Mouse (Mus musculus) left cerebral cortex, adult 6 months (tissue): ENCODE data around the gene Chd1l. TPM values are rescaled to one million over a fixed set of nuclear protein-coding genes. Genes with fewer than 3 reads are reported as not detected.

Experiments
- long read RNA-seq, 2 experiments: library from polyadenylated mRNA; unstranded; transcript quantifications; one replicate each; pipeline ENCODE4 v2.0.0; 2019 to 2020
- polyA plus RNA-seq: library from polyadenylated mRNA; unstranded; fragments of <200 nt; fragmentation: Nextera tagmentation; gene quantifications from 2 replicates; pipeline ENCODE4 v1.2.3, GENCODE M21; 2021

Gene Chd1l
- polyA plus RNA-seq: 4.7 and 6.6 TPM in 2 replicates
- long read RNA-seq, experiment 1, transcript Chd1l-201 (23 exons, 3,008 nt): major isoform, 60 of 87 reads
- long read RNA-seq, experiment 1, partial matches to known transcripts: 17 of 87 reads
- long read RNA-seq, experiment 1, other reads (novel, unspliced or antisense): 10 of 87 reads
- long read RNA-seq, experiment 2, transcript Chd1l-201 (23 exons, 3,008 nt): major isoform, 5 of 15 reads
- long read RNA-seq, experiment 2, partial matches to known transcripts: 9 of 15 reads
- long read RNA-seq, experiment 2, other reads (novel, unspliced or antisense): 1 of 15 reads

DNA sequence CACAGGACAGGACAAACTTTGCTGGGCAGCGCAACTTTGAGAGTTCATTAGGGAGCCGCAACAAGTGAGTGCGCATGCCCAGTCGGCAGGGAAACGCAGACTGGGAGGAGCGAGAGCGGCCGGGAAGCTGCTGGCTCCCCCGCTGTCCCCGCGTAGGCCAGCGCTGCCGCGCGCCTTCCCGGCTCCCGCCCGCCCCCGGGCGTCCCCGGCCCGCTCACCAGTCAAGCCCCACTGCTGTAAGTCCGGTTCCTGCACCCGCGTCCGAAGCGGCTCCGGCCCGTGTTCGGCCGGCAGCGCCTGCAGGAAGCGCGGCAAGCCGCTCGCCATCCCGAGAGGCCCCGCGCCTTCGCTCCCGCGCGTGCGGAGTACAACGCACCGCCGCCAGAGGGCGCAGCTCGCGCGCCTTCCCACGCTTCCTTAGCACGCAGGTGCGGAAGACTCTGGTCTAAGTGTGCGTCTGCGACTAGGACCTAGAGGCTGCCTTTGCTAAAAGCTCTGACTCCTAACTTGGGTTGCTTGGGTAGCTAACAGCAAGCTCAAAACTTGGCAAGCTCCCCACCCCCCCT is at the start of gene Chd1l:
Gene Chd1l (minus strand): TSS at position 359 of the 566 bp plus-strand sequence.

DNA sequence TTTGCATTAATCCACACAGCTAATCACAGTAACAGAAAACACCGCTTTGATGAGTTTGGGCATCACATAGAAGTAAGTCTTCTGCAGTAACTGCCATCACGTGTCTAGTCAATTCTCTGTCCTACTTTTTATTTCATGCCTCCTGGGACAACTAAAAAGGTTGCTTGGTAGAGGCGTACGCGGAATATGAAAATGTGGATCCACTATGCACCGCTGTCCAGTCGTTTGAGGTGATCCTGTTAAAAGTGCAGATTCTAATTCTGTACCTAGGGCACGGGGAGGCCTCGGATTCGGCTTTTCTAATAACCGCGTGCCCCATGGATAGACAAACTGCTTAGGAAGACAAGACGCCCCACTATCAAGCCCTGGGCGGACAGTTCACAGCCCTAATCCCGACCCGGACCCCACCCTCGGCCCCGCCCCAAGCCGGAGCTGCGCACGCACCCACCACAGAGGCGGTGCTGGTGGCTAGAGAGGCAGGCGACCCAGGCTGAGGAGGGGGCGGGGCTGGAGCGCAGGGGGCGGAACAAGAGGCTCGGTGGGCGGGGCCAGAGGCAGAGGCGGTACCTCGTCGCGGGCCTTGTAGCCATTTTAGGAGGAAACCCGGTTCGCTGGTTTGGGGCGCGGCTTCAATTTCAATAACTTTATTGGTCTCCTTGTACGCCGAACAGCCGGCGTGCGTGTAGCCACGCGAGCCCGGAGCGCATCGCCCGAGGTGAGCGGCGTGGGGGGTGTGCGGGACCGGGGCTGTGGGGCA is 47.8 kb upstream of the Chd1l start, which contains the start of gene Prkab2:
Gene Prkab2 (plus strand): TSS at position 539 of the 757 bp plus-strand sequence.

DNA sequence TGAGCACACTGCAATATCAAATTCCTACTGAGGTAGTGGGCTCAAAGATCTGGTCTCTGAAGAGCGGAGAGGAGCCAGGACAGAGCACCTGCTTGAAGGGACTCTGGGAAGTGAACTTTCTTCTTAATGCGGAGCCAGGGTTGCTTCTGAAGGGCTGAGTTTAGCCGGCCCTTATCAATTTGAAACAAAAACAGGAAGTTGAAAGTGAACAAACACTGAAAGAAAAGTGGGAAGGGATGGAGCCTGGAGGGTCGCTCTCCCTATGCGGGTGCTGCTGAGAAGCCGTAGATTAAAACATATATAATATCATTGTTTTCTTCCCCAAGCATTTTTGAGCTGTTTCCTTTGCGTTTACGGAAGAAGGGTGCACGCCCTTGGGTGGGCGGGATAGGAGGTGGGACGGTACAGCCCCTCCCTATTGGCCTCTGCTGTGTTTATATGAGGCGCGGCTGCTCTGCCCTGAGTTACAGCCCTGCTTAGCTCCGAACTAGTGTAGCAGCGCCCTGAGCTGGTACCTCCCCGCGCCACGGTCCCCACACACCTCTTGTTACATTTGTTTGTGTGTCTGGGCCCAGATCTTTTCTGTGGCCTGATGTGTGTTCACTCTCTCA is 18.5 kb upstream of the Chd1l start, which contains the start of gene Fmo5:
Gene Fmo5 (plus strand): TSS at position 414 of the 611 bp plus-strand sequence.

Other genes starting within 250 kb of the Chd1l start
- gene Olfr1402, start 188.2 kb downstream of the Chd1l start, polyA plus RNA-seq: not detected in 2 replicates
- gene Fmo5, start 18.6 kb upstream of the Chd1l start, polyA plus RNA-seq: 2.6 and 2.7 TPM in 2 replicates
- 6.8 and 7.0 TPM in 2 replicates for gene Prkab2, start 48.0 kb upstream of the Chd1l start, polyA plus RNA-seq
- not detected in 2 replicates for gene Gm17651, start 64.5 kb upstream of the Chd1l start, polyA plus RNA-seq